Mouse (Mus musculus) forebrain, embryonic 11.5 days (tissue): ENCODE results near the gene Klf9. TPM values are rescaled to one million over a fixed set of nuclear protein-coding genes. Genes with fewer than 3 reads are reported as not detected.

ENCODE experiments used
- ATAC-seq: fragments of 200-750 bp; cut with Nextera tagmentation; replicated peaks from 2 replicates; pipeline ENCODE4 v1.8.0; 2017; ENCODE audit warnings: moderate TSS enrichment; ENCODE audit not compliant: low FRiP score
- DNase-seq: peaks from one replicate; pipeline ENCODE4 v3.0.0-alpha.2; 2017; ENCODE audit warnings: low spot score
- H3K27ac ChIP-seq: fragments of 300-500 bp; sonication (generic); 2 replicates; pipeline ENCODE4 v1.5.1; 2014; ENCODE audit warnings: low read depth, low read length
- H3K27me3 ChIP-seq: fragments of 300-500 bp; sonication (generic); 2 replicates; pipeline ENCODE4 v1.6.1; 2014; ENCODE audit warnings: mild to moderate bottlenecking, low read length, mixed read lengths; ENCODE audit not compliant: control insufficient read depth, insufficient read depth
- H3K36me3 ChIP-seq: fragments of 300-500 bp; sonication (generic); 2 replicates; pipeline ENCODE4 v1.6.1; 2014; ENCODE audit warnings: mild to moderate bottlenecking, low read length, moderate library complexity, mixed read lengths; ENCODE audit not compliant: control insufficient read depth, insufficient read depth
- H3K4me1 ChIP-seq: fragments of 300-500 bp; sonication (generic); replicated peaks from 2 replicates; pipeline ENCODE4 v1.6.1; 2014; ENCODE audit warnings: low read length, mixed read lengths; ENCODE audit not compliant: control insufficient read depth, insufficient read depth
- H3K4me2 ChIP-seq: fragments of 300-500 bp; sonication (generic); 2 replicates; pipeline ENCODE4 v1.6.1; 2014; ENCODE audit warnings: low read depth, mild to moderate bottlenecking, low read length, moderate library complexity, mixed read lengths; ENCODE audit not compliant: severe bottlenecking
- H3K4me3 ChIP-seq: fragments of 300-500 bp; sonication (generic); 2 replicates; pipeline ENCODE4 v1.5.1; 2014; ENCODE audit warnings: low read depth, low read length
- H3K9ac ChIP-seq: fragments of 300-500 bp; sonication (generic); 2 replicates; pipeline ENCODE4 v1.6.1; 2014; ENCODE audit warnings: low read length
- H3K9me3 ChIP-seq: fragments of 300-500 bp; sonication (generic); 2 replicates; pipeline ENCODE4 v1.6.1; 2016; ENCODE audit warnings: low read length, mixed read lengths; ENCODE audit not compliant: control insufficient read depth
- WGBS: fragments of 180-500 bp; shearing (Covaris S2); extraction: QIAGEN DNeasy Blood & Tissue Kit; methylation state at CpG from one replicate; pipeline ENCODE4 v1.1.7; 2014; 5-methylcytosine and 5-hydroxymethylcytosine counted together
- polyA plus RNA-seq: library from polyadenylated mRNA; unstranded; fragments of >200 nt; fragmentation: Nextera tagmentation; extraction: Ambion mirVana; gene quantifications from 2 replicates; pipeline ENCODE4 v1.2.1, GENCODE M21; 2014

Klf9 gene
- polyA plus RNA-seq, 1 experiment from 2014 or later = 0.86 TPM

GRCm38 (mm10) chr19:23151651-23152070, 10.6 kb downstream of the Klf9 start:
- Histone ChIP-seq H3K9me3 (no peaks in the 10 kb centered on the region), H3K4me3 (no peak overlapping the region), H3K9ac (no peak overlapping the region), H3K27ac (no peak overlapping the region), H3K36me3 (no peaks in the 10 kb centered on the region), H3K4me1 (no peaks in the 10 kb centered on the region), H3K4me2 (no peak overlapping the region), H3K27me3 (no peaks in the 10 kb centered on the region)
- DNase-seq (no peak), ATAC-seq (no peak)
- WGBS = 38% methylated on average over 11 of the region's 11 CpGs

- H3K4me3 ChIP-seq = no peak overlapping the region
- 37% methylated on average over 4 of the region's 4 CpGs for WGBS
- H3K27me3 ChIP-seq = no peaks in the 10 kb centered on the region
- no peaks in the 10 kb centered on the region for H3K36me3 ChIP-seq
- ATAC-seq (no peak), DNase-seq (no peak)
- no peak overlapping the region for H3K4me2 ChIP-seq
- H3K4me1 ChIP-seq = no peaks in the 10 kb centered on the region
- no peak overlapping the region for H3K9ac ChIP-seq
- H3K27ac ChIP-seq = no peak overlapping the region
- H3K9me3 ChIP-seq = no peaks in the 10 kb centered on the region
These were observed 11.2 kb downstream of the Klf9 start for GRCm38 (mm10) chr19:23152201-23152640.

- no peak overlapping the region for H3K4me2 ChIP-seq
- ATAC-seq (no peak), DNase-seq (no peak)
- no peak overlapping the region for H3K4me3 ChIP-seq
- H3K27me3 ChIP-seq = no peaks in the 10 kb centered on the region
- no peak overlapping the region for H3K27ac ChIP-seq
- H3K4me1 ChIP-seq = no peaks in the 10 kb centered on the region
- H3K36me3 ChIP-seq = no peaks in the 10 kb centered on the region
- WGBS = 69% methylated on average over 25 of the region's 25 CpGs
- H3K9ac ChIP-seq = no peak overlapping the region
- H3K9me3 ChIP-seq = no peaks in the 10 kb centered on the region
These were observed 12.0 kb downstream of the Klf9 start for GRCm38 (mm10) chr19:23152771-23153605.

DNA sequence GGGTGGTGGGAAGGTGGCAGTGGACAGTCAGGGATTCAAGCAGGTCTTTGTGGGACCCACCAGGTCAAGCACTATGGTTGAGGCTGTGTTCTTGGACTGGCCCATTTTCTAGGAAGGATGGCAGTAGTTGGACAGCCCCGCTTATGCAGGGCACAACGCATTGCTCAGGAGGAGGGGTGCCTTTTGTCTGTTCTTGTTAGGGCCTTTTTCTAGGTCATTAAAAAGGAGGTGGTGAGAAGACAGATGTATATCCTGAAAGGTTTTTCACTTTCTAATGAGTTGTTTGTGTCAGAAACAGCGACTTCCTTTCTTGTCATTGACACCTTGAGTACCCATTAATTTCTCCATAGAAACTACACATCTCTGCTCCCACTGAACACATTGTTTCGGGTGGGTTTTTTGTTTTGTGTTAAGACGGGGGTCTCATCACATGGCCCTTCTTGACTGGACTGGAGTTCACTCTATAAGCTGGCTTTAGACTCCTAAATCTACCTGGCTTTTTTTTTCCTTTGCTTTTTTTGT, 12.6 kb downstream of the Klf9 start:
- Histone ChIP-seq H3K9me3 (no peaks in the 10 kb centered on the region), H3K27ac (no peak overlapping the region), H3K27me3 (no peaks in the 10 kb centered on the region), H3K4me3 (no peak overlapping the region), H3K36me3 (no peaks in the 10 kb centered on the region), H3K4me1 (no peaks in the 10 kb centered on the region), H3K4me2 (no peak overlapping the region), H3K9ac (no peak overlapping the region)
- DNase-seq (no peak), ATAC-seq (no peak)
- 73% methylated on average over 5 of the region's 5 CpGs for WGBS

GRCm38 (mm10) chr19:23159780-23160395, 18.9 kb downstream of the Klf9 start:
- Histone ChIP-seq H3K27ac (no peak overlapping the region), H3K4me2 (no peak overlapping the region), H3K36me3 (no peaks in the 10 kb centered on the region), H3K9ac (no peak overlapping the region), H3K9me3 (no peaks in the 10 kb centered on the region), H3K4me1 (no peaks in the 10 kb centered on the region), H3K27me3 (no peaks in the 10 kb centered on the region), H3K4me3 (no peak overlapping the region)
- DNase-seq = no peak
- no peak for ATAC-seq
- 78% methylated on average over 10 of the region's 10 CpGs for WGBS

DNA sequence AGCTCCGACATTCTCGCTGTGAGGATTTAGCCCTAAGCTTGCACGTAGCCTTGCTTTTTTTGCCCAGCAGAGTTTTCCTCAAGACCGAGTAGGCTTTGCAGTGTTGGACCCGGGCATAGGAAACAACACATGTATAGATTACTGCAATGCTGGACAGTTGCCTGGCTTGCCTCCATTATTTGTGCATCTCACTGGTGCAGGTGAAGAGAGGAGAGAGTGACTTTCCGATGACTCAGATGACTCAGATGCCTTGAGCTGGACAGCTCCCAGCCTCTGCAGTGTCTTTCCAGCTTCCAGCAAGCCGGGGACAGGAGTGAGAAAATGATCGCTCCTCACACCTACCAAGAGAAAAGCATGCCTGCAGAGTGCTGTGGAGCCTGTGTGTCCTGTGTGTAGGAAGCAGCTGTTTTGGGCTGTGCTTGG, 21.4 kb downstream of the Klf9 start:
- DNase-seq = no peak
- WGBS = 20% methylated on average over 8 of the region's 8 CpGs
- no peaks in the 10 kb centered on the region for H3K4me1 ChIP-seq

GRCm38 (mm10) chr19:23162877-23163276, 21.9 kb downstream of the Klf9 start:
- DNase-seq = no peak
- H3K4me2 ChIP-seq = no peak overlapping the region
- no peak for ATAC-seq
- H3K36me3 ChIP-seq = no peaks in the 10 kb centered on the region
- no peak overlapping the region for H3K9ac ChIP-seq
- no peak overlapping the region for H3K27ac ChIP-seq
- no peak overlapping the region for H3K4me3 ChIP-seq
- WGBS = 75% methylated on average over 6 of the region's 6 CpGs
- H3K9me3 ChIP-seq = no peaks in the 10 kb centered on the region
- H3K4me1 ChIP-seq = no peaks in the 10 kb centered on the region
- H3K27me3 ChIP-seq = no peaks in the 10 kb centered on the region

More for the DNA sequence above, 21.4 kb downstream of the Klf9 start:
- H3K36me3 ChIP-seq = no peaks in the 10 kb centered on the region
- H3K27me3 ChIP-seq = no peaks in the 10 kb centered on the region
- H3K4me3 ChIP-seq = no peak overlapping the region
- H3K4me2 ChIP-seq = no peak overlapping the region
- no peak for ATAC-seq
- no peaks in the 10 kb centered on the region for H3K9me3 ChIP-seq
- H3K27ac ChIP-seq = no peak overlapping the region
- no peak overlapping the region for H3K9ac ChIP-seq

- no peaks in the 10 kb centered on the region for H3K4me1 ChIP-seq
- H3K4me3 ChIP-seq = no peak overlapping the region
- no peak for ATAC-seq
- H3K9ac ChIP-seq = no peak overlapping the region
- H3K27me3 ChIP-seq = no peaks in the 10 kb centered on the region
- no peak overlapping the region for H3K4me2 ChIP-seq
- no peak for DNase-seq
- no peak overlapping the region for H3K27ac ChIP-seq
- WGBS = 37% methylated on average over 3 of the region's 3 CpGs
- no peaks in the 10 kb centered on the region for H3K36me3 ChIP-seq
- no peaks in the 10 kb centered on the region for H3K9me3 ChIP-seq
These were observed 22.3 kb downstream of the Klf9 start for GRCm38 (mm10) chr19:23163361-23163760.
